Mouse (Mus musculus): ENCODE measurements at regions not wholly inside any gene's neighbourhood (a gene's known extent, or its start where the extent isn't known, plus 50 kb on each side); places are given as distances from the start of the nearest gene placed in this dataset.

- TF ChIP-seq CTCF (IDR thresholded peaks at IDR 0.05; ENCODE audit: low read depth): no peak
- no peaks in the 10 kb centered on the region for H3K9me3 ChIP-seq (ENCODE audit: control insufficient read depth)
- WGBS: 58% methylated on average over 8 of the region's 8 CpGs
- no peak overlapping the region for H3K4me2 ChIP-seq (replicated peaks; ENCODE audit: low read depth)
- no peaks in the 10 kb centered on the region for H3K4me1 ChIP-seq (replicated peaks; ENCODE audit: control insufficient read depth, insufficient read depth, low read length)
- ATAC-seq: no peak
- no peak overlapping the region for H3K27ac ChIP-seq (ENCODE audit: low read depth, low read length)
- no peak overlapping the region for H3K9ac ChIP-seq (ENCODE audit: low read depth, low read length)
- H3K36me3 ChIP-seq (ENCODE audit: control insufficient read depth, insufficient read depth): no peaks in the 10 kb centered on the region
- H3K27me3 ChIP-seq (replicated peaks; ENCODE audit: control insufficient read depth, insufficient read depth, low read length): no peaks in the 10 kb centered on the region
- H3K4me3 ChIP-seq (ENCODE audit: low read depth, low read length): no peak overlapping the region
Observed at GRCm38 (mm10) chr19:54756681-54757257, 370.3 kb downstream of the Gpam start.

GRCm38 (mm10) chr19:54755451-54755850 is 371.6 kb downstream of the Gpam start:
- 69% methylated on average over 2 of the region's 2 CpGs for WGBS
- H3K27me3 ChIP-seq (replicated peaks; ENCODE audit: control insufficient read depth, insufficient read depth, low read length): no peaks in the 10 kb centered on the region
- no peaks in the 10 kb centered on the region for H3K36me3 ChIP-seq (ENCODE audit: control insufficient read depth, insufficient read depth)
- no peak for ATAC-seq
- H3K9ac ChIP-seq (ENCODE audit: low read depth, low read length): no peak overlapping the region
- no peak overlapping the region for H3K4me2 ChIP-seq (replicated peaks; ENCODE audit: low read depth)
- no peak overlapping the region for H3K27ac ChIP-seq (ENCODE audit: low read depth, low read length)
- no peak overlapping the region for H3K4me3 ChIP-seq (ENCODE audit: low read depth, low read length)
- H3K4me1 ChIP-seq (replicated peaks; ENCODE audit: control insufficient read depth, insufficient read depth, low read length): no peaks in the 10 kb centered on the region
- TF ChIP-seq CTCF (IDR thresholded peaks at IDR 0.05; ENCODE audit: low read depth): no peak
- no peaks in the 10 kb centered on the region for H3K9me3 ChIP-seq (ENCODE audit: control insufficient read depth)

- Histone ChIP-seq H3K4me3 (ENCODE audit: low read depth, low read length) (no peak overlapping the region), H3K9me3 (ENCODE audit: control insufficient read depth) (no peaks in the 10 kb centered on the region), H3K4me2 (replicated peaks; ENCODE audit: low read depth) (no peak overlapping the region), H3K9ac (ENCODE audit: low read depth, low read length) (no peak overlapping the region), H3K27ac (ENCODE audit: low read depth, low read length) (no peak overlapping the region), H3K4me1 (replicated peaks; ENCODE audit: control insufficient read depth, insufficient read depth, low read length) (0 out of 2 replicates have a peak, but pooled peaks cover 4% of the 10 kb centered on the region), H3K27me3 (replicated peaks; ENCODE audit: control insufficient read depth, insufficient read depth, low read length) (no peaks in the 10 kb centered on the region), H3K36me3 (ENCODE audit: control insufficient read depth, insufficient read depth) (no peaks in the 10 kb centered on the region)
- TF ChIP-seq CTCF (IDR thresholded peaks at IDR 0.05; ENCODE audit: low read depth): no peak
- ATAC-seq: no peak
- WGBS: 74% methylated on average over 2 of the region's 2 CpGs
Observed at GRCm38 (mm10) chr19:54733938-54734337, 393.1 kb downstream of the Gpam start.

- H3K27me3 ChIP-seq (replicated peaks; ENCODE audit: control insufficient read depth, insufficient read depth, low read length): no peaks in the 10 kb centered on the region
- H3K27ac ChIP-seq (ENCODE audit: low read depth, low read length): no peak overlapping the region
- H3K36me3 ChIP-seq (ENCODE audit: control insufficient read depth, insufficient read depth): no peaks in the 10 kb centered on the region
- WGBS: 27% methylated on average over 8 of the region's 8 CpGs
- no peak overlapping the region for H3K4me2 ChIP-seq (replicated peaks; ENCODE audit: low read depth)
- TF ChIP-seq CTCF (IDR thresholded peaks at IDR 0.05; ENCODE audit: low read depth): no peak
- no peak overlapping the region for H3K4me3 ChIP-seq (ENCODE audit: low read depth, low read length)
- ATAC-seq: no peak
- H3K9ac ChIP-seq (ENCODE audit: low read depth, low read length): no peak overlapping the region
- 0 out of 2 replicates have a peak, but pooled peaks cover 4% of the 10 kb centered on the region for H3K4me1 ChIP-seq (replicated peaks; ENCODE audit: control insufficient read depth, insufficient read depth, low read length)
- H3K9me3 ChIP-seq (ENCODE audit: control insufficient read depth): no peaks in the 10 kb centered on the region
Observed at GRCm38 (mm10) chr19:54731749-54732148, 395.3 kb downstream of the Gpam start.

GRCm38 (mm10) chr19:54731315-54731714 is 395.7 kb downstream of the Gpam start:
- ATAC-seq: no peak
- H3K4me1 ChIP-seq (replicated peaks; ENCODE audit: control insufficient read depth, insufficient read depth, low read length): 0 out of 2 replicates have a peak, but pooled peaks cover 4% of the 10 kb centered on the region
- no peak overlapping the region for H3K9ac ChIP-seq (ENCODE audit: low read depth, low read length)
- 67% methylated on average over 2 of the region's 2 CpGs for WGBS
- no peak overlapping the region for H3K4me2 ChIP-seq (replicated peaks; ENCODE audit: low read depth)
- no peak for TF ChIP-seq CTCF (IDR thresholded peaks at IDR 0.05; ENCODE audit: low read depth)
- no peak overlapping the region for H3K27ac ChIP-seq (ENCODE audit: low read depth, low read length)
- H3K4me3 ChIP-seq (ENCODE audit: low read depth, low read length): no peak overlapping the region
- H3K36me3 ChIP-seq (ENCODE audit: control insufficient read depth, insufficient read depth): no peaks in the 10 kb centered on the region
- H3K9me3 ChIP-seq (ENCODE audit: control insufficient read depth): no peaks in the 10 kb centered on the region
- no peaks in the 10 kb centered on the region for H3K27me3 ChIP-seq (replicated peaks; ENCODE audit: control insufficient read depth, insufficient read depth, low read length)

GRCm38 (mm10) chr19:54730801-54731200 is 396.2 kb downstream of the Gpam start:
- Histone ChIP-seq H3K4me2 (replicated peaks; ENCODE audit: low read depth) (no peak overlapping the region), H3K9ac (ENCODE audit: low read depth, low read length) (no peak overlapping the region), H3K27me3 (replicated peaks; ENCODE audit: control insufficient read depth, insufficient read depth, low read length) (no peaks in the 10 kb centered on the region), H3K4me1 (replicated peaks; ENCODE audit: control insufficient read depth, insufficient read depth, low read length) (0 out of 2 replicates have a peak, but pooled peaks cover 4% of the 10 kb centered on the region), H3K36me3 (ENCODE audit: control insufficient read depth, insufficient read depth) (no peaks in the 10 kb centered on the region), H3K27ac (ENCODE audit: low read depth, low read length) (no peak overlapping the region), H3K4me3 (ENCODE audit: low read depth, low read length) (no peak overlapping the region), H3K9me3 (ENCODE audit: control insufficient read depth) (no peaks in the 10 kb centered on the region)
- 90% methylated on average over 2 of the region's 2 CpGs for WGBS
- ATAC-seq: no peak
- no peak for TF ChIP-seq CTCF (IDR thresholded peaks at IDR 0.05; ENCODE audit: low read depth)

All from intestine, postnatal 0 days (tissue).